Mouse (Mus musculus): ENCODE results near the gene Dnttip1. TPM values are rescaled to one million over a fixed set of nuclear protein-coding genes. Genes with fewer than 3 reads are reported as not detected.

Dnttip1 gene
- total and polyA plus RNA-seq, 2 experiments from 2014 or later: 24.7 to 54.2 TPM

DNA sequence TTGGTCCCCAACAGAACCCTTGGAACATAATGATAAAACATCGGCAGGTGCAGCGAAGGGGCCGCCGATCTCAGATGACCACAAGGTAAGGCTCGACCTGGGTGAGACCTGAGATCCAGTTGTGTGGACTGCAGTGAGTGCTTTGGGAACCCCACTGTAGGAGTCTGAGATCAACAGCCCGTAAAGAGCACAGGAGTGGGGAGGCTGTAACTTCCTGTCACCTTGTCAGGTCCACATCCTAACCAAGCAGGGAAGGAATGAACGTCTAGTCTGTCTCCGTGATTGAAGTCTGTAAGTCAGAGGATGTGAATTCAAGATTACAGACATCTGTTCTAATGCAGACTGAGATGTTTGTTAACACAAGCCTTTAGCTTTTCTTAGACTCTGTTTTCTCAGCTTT is 910 bp downstream of the Dnttip1 start:
- 60% methylated on average over 8 of the region's 8 CpGs for WGBS

DNA sequence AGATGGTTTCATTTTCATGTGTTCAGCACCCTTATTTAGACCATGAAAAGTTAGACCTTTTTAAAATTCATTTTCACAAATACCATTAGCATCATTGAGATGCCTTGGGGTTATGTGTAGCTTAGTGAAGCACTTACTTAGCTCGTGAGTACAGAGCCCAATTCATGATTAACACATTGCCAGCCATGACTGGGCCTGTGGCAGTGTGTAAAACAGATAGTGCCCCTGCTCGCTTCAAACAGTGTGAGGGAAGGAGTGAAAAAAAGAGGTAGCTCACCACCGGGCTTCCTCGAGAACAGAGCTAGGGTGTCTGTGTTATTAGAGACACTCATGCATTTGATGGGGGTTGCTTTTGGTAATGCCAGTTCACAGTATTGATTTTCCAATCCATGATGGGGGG is 2.4 kb downstream of the Dnttip1 start:
- TF ChIP-seq CTCF (IDR thresholded peaks at IDR 0.05): no peak
- 87% methylated on average over 4 of the region's 4 CpGs for WGBS
- DNase-seq (ENCODE audit: low spot score) (no peak), ATAC-seq (ENCODE audit: low FRiP score) (no peak)
- no peak overlapping the region for H3K27ac ChIP-seq (ENCODE audit: low read depth, low read length)
- no peaks in the 10 kb centered on the region for H3K9me3 ChIP-seq (ENCODE audit: low read length)
- no peak overlapping the region for H3K4me3 ChIP-seq (ENCODE audit: low read depth, low read length)
- H3K9ac ChIP-seq (replicated peaks; ENCODE audit: low read length, poor library complexity, severe bottlenecking): no peak overlapping the region
- H3K27me3 ChIP-seq (ENCODE audit: insufficient read depth, low read length): no peaks in the 10 kb centered on the region; the same call in 1 of the 2 replicates
- peaks cover 9% of the 10 kb centered on the region; the same call in 1 of the 2 replicates for H3K4me1 ChIP-seq (ENCODE audit: insufficient read depth, low read length)
- H3K4me2 ChIP-seq (ENCODE audit: low read depth, low read length, poor library complexity, severe bottlenecking): no peak overlapping the region
- H3K36me3 ChIP-seq (ENCODE audit: insufficient read depth, low read length): peaks cover 14% of the 10 kb centered on the region; the same call in 1 of the 2 replicates

More for the DNA sequence above, 910 bp downstream of the Dnttip1 start:
- peak overlapping the region; percentile 73 for H3K27ac ChIP-seq (ENCODE audit: low read depth, low read length)
- DNase-seq (ENCODE audit: low spot score): no peak
- ATAC-seq (ENCODE audit: low FRiP score): no peak
- peak overlapping the region; percentile 92 for H3K4me3 ChIP-seq (ENCODE audit: low read depth, low read length)
- H3K27me3 ChIP-seq (ENCODE audit: insufficient read depth, low read length): no peaks in the 10 kb centered on the region; the same call in 1 of the 2 replicates
- peaks cover 9% of the 10 kb centered on the region; the same call in 1 of the 2 replicates for H3K36me3 ChIP-seq (ENCODE audit: insufficient read depth, low read length)
- H3K4me2 ChIP-seq (ENCODE audit: low read depth, low read length, poor library complexity, severe bottlenecking): peak overlapping the region; percentile 79
- H3K4me1 ChIP-seq (ENCODE audit: insufficient read depth, low read length): peaks cover 9% of the 10 kb centered on the region; the same call in 1 of the 2 replicates
- TF ChIP-seq CTCF (IDR thresholded peaks at IDR 0.05): no peak
- H3K9ac ChIP-seq (replicated peaks; ENCODE audit: low read length, poor library complexity, severe bottlenecking): peak overlapping the region; percentile 94
- H3K9me3 ChIP-seq (ENCODE audit: low read length): no peaks in the 10 kb centered on the region

DNA sequence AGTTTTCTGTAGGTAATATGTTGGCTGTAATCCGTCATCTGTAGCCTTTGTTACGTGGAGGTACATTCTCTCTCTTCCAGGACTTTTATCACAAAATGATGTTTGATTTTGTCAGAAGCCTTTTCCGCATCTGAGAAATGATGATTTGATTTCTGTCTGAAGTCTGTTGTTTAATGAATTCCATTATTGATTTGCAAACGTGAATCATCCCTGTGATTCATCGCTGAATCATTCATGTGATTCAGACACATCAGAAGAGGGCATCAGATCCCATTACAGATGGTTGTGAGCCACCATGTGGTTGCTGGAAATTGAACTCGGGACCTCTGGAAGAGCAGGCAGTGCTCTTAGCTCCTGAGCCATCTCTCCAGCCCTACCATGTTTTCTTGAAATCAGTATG is 3.2 kb downstream of the Dnttip1 start:
- Histone ChIP-seq H3K4me1 (ENCODE audit: insufficient read depth, low read length) (peaks cover 9% of the 10 kb centered on the region; the same call in 1 of the 2 replicates), H3K9me3 (ENCODE audit: low read length) (no peaks in the 10 kb centered on the region), H3K4me2 (ENCODE audit: low read depth, low read length, poor library complexity, severe bottlenecking) (no peak overlapping the region), H3K27ac (ENCODE audit: low read depth, low read length) (no peak overlapping the region), H3K9ac (replicated peaks; ENCODE audit: low read length, poor library complexity, severe bottlenecking) (no peak overlapping the region), H3K36me3 (ENCODE audit: insufficient read depth, low read length) (peaks cover 18% of the 10 kb centered on the region), H3K27me3 (ENCODE audit: insufficient read depth, low read length) (no peaks in the 10 kb centered on the region), H3K4me3 (ENCODE audit: low read depth, low read length) (no peak overlapping the region)
- WGBS: 89% methylated on average over 6 of the region's 6 CpGs
- no peak for TF ChIP-seq CTCF (IDR thresholded peaks at IDR 0.05)
- no peak for DNase-seq (ENCODE audit: low spot score)
- ATAC-seq (ENCODE audit: low FRiP score): no peak

DNA sequence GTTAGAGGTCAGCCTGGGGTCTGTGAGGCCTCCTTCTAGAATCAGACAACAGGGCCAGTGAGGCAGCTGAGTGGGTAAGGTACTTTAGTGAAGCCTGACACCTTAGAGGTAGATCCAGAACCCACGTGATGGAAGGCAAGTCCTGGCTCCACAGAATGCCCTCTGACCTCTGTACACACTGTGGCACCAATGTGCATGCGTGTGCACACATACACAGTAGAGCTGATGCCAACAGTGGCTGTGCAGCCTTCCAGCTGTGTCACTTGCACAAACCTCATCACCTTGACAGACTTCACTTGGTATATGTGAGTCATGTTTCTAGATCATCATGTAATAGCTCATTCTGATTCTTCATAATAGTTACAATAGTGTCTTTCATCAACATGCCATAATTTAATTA is 6.7 kb downstream of the Dnttip1 start:
- Histone ChIP-seq H3K4me3 (ENCODE audit: low read depth, low read length) (no peak overlapping the region), H3K36me3 (ENCODE audit: insufficient read depth, low read length) (peaks cover 50% of the 10 kb centered on the region), H3K4me1 (ENCODE audit: insufficient read depth, low read length) (no peaks in the 10 kb centered on the region), H3K4me2 (ENCODE audit: low read depth, low read length, poor library complexity, severe bottlenecking) (no peak overlapping the region), H3K27ac (ENCODE audit: low read depth, low read length) (no peak overlapping the region), H3K9me3 (ENCODE audit: low read length) (no peaks in the 10 kb centered on the region), H3K27me3 (ENCODE audit: insufficient read depth, low read length) (no peaks in the 10 kb centered on the region), H3K9ac (replicated peaks; ENCODE audit: low read length, poor library complexity, severe bottlenecking) (no peak overlapping the region)
- no peak for DNase-seq (ENCODE audit: low spot score)
- no peak for ATAC-seq (ENCODE audit: low FRiP score)
- WGBS: 94% methylated on average over 2 of the region's 2 CpGs
- TF ChIP-seq CTCF (IDR thresholded peaks at IDR 0.05): no peak

DNA sequence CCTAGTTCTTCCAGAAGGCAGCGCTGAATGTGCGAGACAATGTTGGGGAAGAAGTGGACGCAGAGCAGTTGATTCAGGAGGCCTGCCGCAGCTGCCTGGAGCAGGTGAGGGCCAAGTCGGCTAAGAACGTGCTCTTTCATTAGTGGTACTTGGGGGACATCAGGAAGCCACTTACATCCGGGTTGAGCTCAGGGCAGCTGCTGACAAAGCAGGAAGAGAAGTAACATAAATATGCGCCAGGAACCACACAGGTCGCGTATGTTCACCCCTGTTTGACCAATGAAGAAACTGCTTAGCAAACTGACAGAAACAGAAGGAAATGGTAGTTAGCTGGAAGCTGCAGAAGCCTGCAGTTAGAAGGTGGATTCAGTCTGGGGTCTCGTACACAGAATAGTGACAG is 8.3 kb downstream of the Dnttip1 start:
- no peak for DNase-seq (ENCODE audit: low spot score)
- no peak for ATAC-seq (ENCODE audit: low FRiP score)
- Histone ChIP-seq H3K36me3 (ENCODE audit: insufficient read depth, low read length) (peaks cover 57% of the 10 kb centered on the region), H3K9ac (replicated peaks; ENCODE audit: low read length, poor library complexity, severe bottlenecking) (no peak overlapping the region), H3K4me1 (ENCODE audit: insufficient read depth, low read length) (no peaks in the 10 kb centered on the region), H3K4me3 (ENCODE audit: low read depth, low read length) (no peak overlapping the region), H3K27ac (ENCODE audit: low read depth, low read length) (no peak overlapping the region), H3K9me3 (ENCODE audit: low read length) (no peaks in the 10 kb centered on the region), H3K27me3 (ENCODE audit: insufficient read depth, low read length) (no peaks in the 10 kb centered on the region), H3K4me2 (ENCODE audit: low read depth, low read length, poor library complexity, severe bottlenecking) (no peak overlapping the region)
- 92% methylated on average over 11 of the region's 11 CpGs for whole genome bisulfite sequencing
- no peak for TF ChIP-seq CTCF (IDR thresholded peaks at IDR 0.05)

DNA sequence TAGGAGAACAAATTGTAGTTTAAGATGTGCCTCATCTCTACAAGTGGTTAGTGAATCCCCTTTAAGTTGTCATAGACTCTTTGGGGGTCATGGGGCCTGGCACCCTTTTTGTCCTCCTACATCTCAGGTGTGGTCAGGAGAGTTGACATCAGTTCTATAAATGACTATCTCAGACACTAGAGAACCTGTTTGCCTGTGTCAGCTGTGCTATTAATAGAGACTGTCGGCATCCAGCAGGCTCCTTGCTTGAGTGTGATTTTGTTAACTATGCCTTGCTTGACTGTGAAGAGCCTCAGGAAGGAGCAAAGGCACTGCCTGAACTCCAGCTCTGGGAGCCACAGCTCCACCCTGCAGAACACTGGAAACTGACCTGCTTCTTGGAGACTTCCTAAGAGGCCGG is 9.0 kb downstream of the Dnttip1 start:
- Histone ChIP-seq H3K27ac (ENCODE audit: low read depth, low read length) (no peak overlapping the region), H3K4me1 (ENCODE audit: insufficient read depth, low read length) (no peaks in the 10 kb centered on the region), H3K27me3 (ENCODE audit: insufficient read depth, low read length) (no peaks in the 10 kb centered on the region), H3K9me3 (ENCODE audit: low read length) (no peaks in the 10 kb centered on the region), H3K4me3 (ENCODE audit: low read depth, low read length) (no peak overlapping the region), H3K9ac (replicated peaks; ENCODE audit: low read length, poor library complexity, severe bottlenecking) (no peak overlapping the region), H3K4me2 (ENCODE audit: low read depth, low read length, poor library complexity, severe bottlenecking) (no peak overlapping the region), H3K36me3 (ENCODE audit: insufficient read depth, low read length) (peaks cover 57% of the 10 kb centered on the region)
- no peak for TF ChIP-seq CTCF (IDR thresholded peaks at IDR 0.05)
- WGBS: 97% methylated on average over 2 of the region's 2 CpGs
- ATAC-seq (ENCODE audit: low FRiP score) (no peak), DNase-seq (ENCODE audit: low spot score) (no peak)
